Mouse (Mus musculus) C2C12 (cell line): ENCODE results near the gene Ghrhr. TPM values are rescaled to one million over a fixed set of nuclear protein-coding genes. Genes with fewer than 3 reads are reported as not detected.

Experiments used
- H3K27me3 ChIP-seq: one replicate; pipeline ENCODE4 v1.6.1; 2011; ENCODE audit not compliant: control insufficient read depth, insufficient read depth, insufficient read length
- H3K36me3 ChIP-seq: one replicate; pipeline ENCODE4 v1.6.1; 2011; ENCODE audit not compliant: control insufficient read depth, insufficient read depth
- H3K4me3 ChIP-seq: one replicate; pipeline ENCODE4 v1.5.1; 2011; ENCODE audit warnings: mild to moderate bottlenecking, control low read depth; ENCODE audit not compliant: poor library complexity, insufficient read depth, severe bottlenecking
- H3K79me2 ChIP-seq: one replicate; pipeline ENCODE4 v1.6.1; 2011; ENCODE audit not compliant: control insufficient read depth, insufficient read depth
- H3K79me3 ChIP-seq: one replicate; pipeline ENCODE4 v1.6.1; 2011; ENCODE audit warnings: low read depth, control low read depth
- H3ac ChIP-seq: one replicate; pipeline ENCODE3; 2011; ENCODE audit warnings: low read depth; ENCODE audit not compliant: control insufficient read depth, insufficient read length
- CEBPB ChIP-seq: IDR thresholded peaks from one replicate; pipeline ENCODE4 v1.6.1; 2011; ENCODE audit warnings: low read depth, mild to moderate bottlenecking, control low read depth, moderate library complexity
- CTCF ChIP-seq: IDR thresholded peaks from one replicate; pipeline ENCODE4 v1.5.1; 2011; ENCODE audit not compliant: control insufficient read depth, insufficient read depth, insufficient read length
- FOSL1 ChIP-seq: IDR thresholded peaks from one replicate; pipeline ENCODE4 v1.8.0; 2011; ENCODE audit warnings: mild to moderate bottlenecking, low read length; ENCODE audit not compliant: poor library complexity, insufficient read depth, severe bottlenecking
- MAX ChIP-seq: IDR thresholded peaks from one replicate; pipeline ENCODE4 v1.6.1; 2011; ENCODE audit warnings: mild to moderate bottlenecking, control low read depth
- MYOD1 ChIP-seq: IDR thresholded peaks from one replicate; pipeline ENCODE4 v1.6.1; 2011; ENCODE audit warnings: low read depth; ENCODE audit not compliant: control insufficient read depth, insufficient read length
- MYOG ChIP-seq: IDR thresholded peaks from one replicate; pipeline ENCODE4 v1.6.1; 2011; ENCODE audit not compliant: control insufficient read depth, insufficient read length; ENCODE audit errors: extremely low read depth
- USF1 ChIP-seq: IDR thresholded peaks from one replicate; pipeline ENCODE4 v1.6.1; 2011; ENCODE audit warnings: low read depth, mild to moderate bottlenecking, control low read depth, moderate library complexity
- polyA plus RNA-seq: library from polyadenylated mRNA; unstranded; fragments of >200 nt; fragmentation: generic; extraction: Trizol; gene quantifications from one replicate; pipeline ENCODE4 v1.2.1, GENCODE M21; 2012; ENCODE audit warnings: missing spikeins

The Ghrhr gene
- polyA plus RNA-seq, 1 experiment: not detected

GRCm38 (mm10) chr6:55402041-55402776 lies 26.1 kb downstream of the Ghrhr start:
- H3K27me3 ChIP-seq: no peaks in the 10 kb centered on the region
- H3K36me3 ChIP-seq: no peaks in the 10 kb centered on the region
- no peak overlapping the region for H3ac ChIP-seq
- no peaks in the 10 kb centered on the region for H3K79me2 ChIP-seq
- H3K79me3 ChIP-seq: no peaks in the 10 kb centered on the region
- no peak overlapping the region for H3K4me3 ChIP-seq
- TF ChIP-seq CEBPB (no peak), USF1 (no peak), MAX (no peak), MYOG (no peak), FOSL1 (no peak), CTCF (no peak), MYOD1 (no peak)

- H3K79me3 ChIP-seq: no peaks in the 10 kb centered on the region
- H3K79me2 ChIP-seq: no peaks in the 10 kb centered on the region
- no peak overlapping the region for H3K4me3 ChIP-seq
- no peak overlapping the region for H3ac ChIP-seq
- TF ChIP-seq MYOG (no peak), MYOD1 (no peak), USF1 (no peak), CEBPB (no peak), FOSL1 (no peak), CTCF (no peak), MAX (no peak)
- H3K27me3 ChIP-seq: no peaks in the 10 kb centered on the region
- no peaks in the 10 kb centered on the region for H3K36me3 ChIP-seq
These were observed 27.6 kb downstream of the Ghrhr start for GRCm38 (mm10) chr6:55403411-55404309.

- Histone ChIP-seq H3K27me3 (no peaks in the 10 kb centered on the region), H3K36me3 (no peaks in the 10 kb centered on the region), H3ac (no peak overlapping the region), H3K79me3 (no peaks in the 10 kb centered on the region), H3K4me3 (no peak overlapping the region), H3K79me2 (no peaks in the 10 kb centered on the region)
- no peak for TF ChIP-seq MYOG
- TF ChIP-seq MYOD1: no peak
- TF ChIP-seq CEBPB: no peak
- no peak for TF ChIP-seq MAX
- TF ChIP-seq CTCF: no peak
- no peak for TF ChIP-seq USF1
- no peak for TF ChIP-seq FOSL1
These were observed 28.4 kb downstream of the Ghrhr start for GRCm38 (mm10) chr6:55404421-55404990.

GRCm38 (mm10) chr6:55407345-55407744 lies 31.2 kb downstream of the Ghrhr start:
- Histone ChIP-seq H3ac (no peak overlapping the region), H3K27me3 (no peaks in the 10 kb centered on the region), H3K79me3 (no peaks in the 10 kb centered on the region), H3K36me3 (no peaks in the 10 kb centered on the region), H3K4me3 (no peak overlapping the region), H3K79me2 (no peaks in the 10 kb centered on the region)
- no peak for TF ChIP-seq FOSL1
- no peak for TF ChIP-seq CTCF
- TF ChIP-seq MYOD1: no peak
- no peak for TF ChIP-seq MAX
- TF ChIP-seq MYOG: no peak
- no peak for TF ChIP-seq USF1
- no peak for TF ChIP-seq CEBPB

- Histone ChIP-seq H3ac (no peak overlapping the region), H3K27me3 (no peaks in the 10 kb centered on the region), H3K4me3 (no peak overlapping the region), H3K36me3 (no peaks in the 10 kb centered on the region), H3K79me3 (no peaks in the 10 kb centered on the region), H3K79me2 (no peaks in the 10 kb centered on the region)
- TF ChIP-seq CTCF: no peak
- no peak for TF ChIP-seq MAX
- no peak for TF ChIP-seq FOSL1
- no peak for TF ChIP-seq USF1
These were observed 34.2 kb downstream of the Ghrhr start for GRCm38 (mm10) chr6:55410119-55410775.
